11 mouse cellular contexts compared by ENCODE assay signal in genomic region chr1:167194766-167195165, GRCm38 (mm10).
DNase-seq lines count a peak whose midpoint lies in the region; ATAC-seq lines count a peak whose summit lies in the region.
"Had no signal": no experiment of that assay in that cellular context is flagged by ENCODE, and none has a peak within 500 bp of the region (broad histone marks: within the 10 kb centered on the region; RNA-seq: fewer than 3 reads in every experiment).

No protein-coding gene starts in this region.

- no peaks in the 10 kb centered on the region for H3K4me1 ChIP-seq in neural tube, embryonic 14.5 days (ENCODE audit: control insufficient read depth, insufficient read depth, low read length)
- peaks cover 9% of the 10 kb centered on the region for H3K4me1 ChIP-seq in forebrain, embryonic 10.5 days
- no peaks in the 10 kb centered on the region for H3K4me1 ChIP-seq in hindbrain, embryonic 16.5 days (ENCODE audit: control insufficient read depth, insufficient read depth, low read depth, low read length)
- H3K4me1 ChIP-seq: megakaryocyte, embryonic 14.5 days had no signal

- no peak overlapping the region for H3K9ac ChIP-seq in neural tube, embryonic 14.5 days (replicated peaks; ENCODE audit: low read depth, low read length)
- H3K9ac ChIP-seq in hindbrain, embryonic 16.5 days (ENCODE audit: low read depth, low read length) = no peak overlapping the region
- H3K9ac ChIP-seq: liver, postnatal 0 days had no signal

- H3K4me2 ChIP-seq in neural tube, embryonic 14.5 days (ENCODE audit: low read depth, low read length) = no peak overlapping the region
- no peak overlapping the region for H3K4me2 ChIP-seq in hindbrain, embryonic 16.5 days (ENCODE audit: low read length)

- no peak overlapping the region for H3K4me3 ChIP-seq in neural tube, embryonic 14.5 days (ENCODE audit: low read depth, low read length)
- H3K4me3 ChIP-seq in forebrain, embryonic 10.5 days = no peak overlapping the region
- no peak overlapping the region for H3K4me3 ChIP-seq in hindbrain, embryonic 16.5 days (ENCODE audit: low read length)
- H3K4me3 ChIP-seq: megakaryocyte, embryonic 14.5 days had no signal

- H3K27ac ChIP-seq in neural tube, embryonic 14.5 days (ENCODE audit: low read depth, low read length) = no peak overlapping the region
- no peak overlapping the region for H3K27ac ChIP-seq in forebrain, embryonic 10.5 days
- H3K27ac ChIP-seq in hindbrain, embryonic 16.5 days (ENCODE audit: low read depth, low read length) = no peak overlapping the region

- 17% methylated on average over 8 of the region's 8 CpGs for WGBS in neural tube, embryonic 14.5 days
- 43% methylated on average over 8 of the region's 8 CpGs for WGBS in forebrain, embryonic 10.5 days
- 31% methylated on average over 8 of the region's 8 CpGs for WGBS in hindbrain, embryonic 16.5 days

- DNase-seq in neural tube, embryonic 10.5 days (ENCODE audit: extremely low spot score, low spot score) = no peak
- peak; percentile 33 for DNase-seq in forebrain, embryonic 10.5 days (ENCODE audit: extremely low spot score, low spot score)
- no peak for DNase-seq in lung, postnatal 36 days
- no peak for DNase-seq in kidney, adult 9 months
- DNase-seq in frontal cortex, postnatal 25 days (ENCODE audit: low spot score in 2 of 2) = no peak
- DNase-seq: liver, postnatal 0 days had no signal

- no peaks in the 10 kb centered on the region for H3K36me3 ChIP-seq in neural tube, embryonic 14.5 days (ENCODE audit: control insufficient read depth, insufficient read depth, low read length)
- no peaks in the 10 kb centered on the region for H3K36me3 ChIP-seq in forebrain, embryonic 10.5 days (replicated peaks)
- H3K36me3 ChIP-seq in hindbrain, embryonic 16.5 days (ENCODE audit: control insufficient read depth, insufficient read depth, low read length) = no peaks in the 10 kb centered on the region

- peak; percentile 31; the same call in 1 of the 2 replicates for ATAC-seq in neural tube, embryonic 14.5 days (ENCODE audit: low read depth)
- peak; percentile 73 for ATAC-seq in hindbrain, embryonic 16.5 days
- ATAC-seq in frontal cortex, adult (ENCODE audit: low TSS enrichment) = no peak
- ATAC-seq: intestine, embryonic 16.5 days; liver, postnatal 0 days had no signal

- H3K9me3 ChIP-seq in neural tube, embryonic 14.5 days (ENCODE audit: control insufficient read depth, low read length) = no peaks in the 10 kb centered on the region
- no peaks in the 10 kb centered on the region for H3K9me3 ChIP-seq in forebrain, embryonic 10.5 days
- H3K9me3 ChIP-seq in hindbrain, embryonic 16.5 days (ENCODE audit: control insufficient read depth, low read length) = no peaks in the 10 kb centered on the region
- H3K9me3 ChIP-seq: megakaryocyte, embryonic 14.5 days had no signal

- H3K27me3 ChIP-seq in neural tube, embryonic 14.5 days (ENCODE audit: control insufficient read depth, insufficient read depth, low read length) = no peaks in the 10 kb centered on the region
- peaks cover 36% of the 10 kb centered on the region for H3K27me3 ChIP-seq in forebrain, embryonic 10.5 days (ENCODE audit: poor library complexity, severe bottlenecking)
- H3K27me3 ChIP-seq in hindbrain, embryonic 16.5 days (replicated peaks; ENCODE audit: control insufficient read depth, insufficient read depth, low read length) = no peaks in the 10 kb centered on the region
